Mouse (Mus musculus) G1E (cell line): ENCODE results near the gene Msx2.

Experiments used
- CTCF ChIP-seq: IDR thresholded peaks from 2 replicates; pipeline ENCODE4 v1.5.1; 2012; ENCODE audit warnings: low read depth, low read length, inconsistent platforms, mixed read lengths
- GATA1 ChIP-seq: IDR thresholded peaks from 2 replicates; pipeline ENCODE4 v1.6.1; 2012; ENCODE audit warnings: borderline replicate concordance, low read length, inconsistent platforms, mixed read lengths
- GATA2 ChIP-seq: IDR thresholded peaks from 2 replicates; pipeline ENCODE4 v1.6.1; 2012; ENCODE audit warnings: low read depth, low read length, inconsistent platforms, borderline replicate concordance
- POLR2AphosphoS5 ChIP-seq: IDR thresholded peaks from 2 replicates; pipeline ENCODE4 v1.6.1; 2012; ENCODE audit warnings: low read depth, low read length, inconsistent platforms; ENCODE audit not compliant: insufficient replicate concordance
- TAL1 ChIP-seq: conservative IDR thresholded peaks from 2 replicates; pipeline ENCODE4 v1.6.1; 2012; ENCODE audit warnings: low read depth, low read length, inconsistent platforms, mixed read lengths

DNA sequence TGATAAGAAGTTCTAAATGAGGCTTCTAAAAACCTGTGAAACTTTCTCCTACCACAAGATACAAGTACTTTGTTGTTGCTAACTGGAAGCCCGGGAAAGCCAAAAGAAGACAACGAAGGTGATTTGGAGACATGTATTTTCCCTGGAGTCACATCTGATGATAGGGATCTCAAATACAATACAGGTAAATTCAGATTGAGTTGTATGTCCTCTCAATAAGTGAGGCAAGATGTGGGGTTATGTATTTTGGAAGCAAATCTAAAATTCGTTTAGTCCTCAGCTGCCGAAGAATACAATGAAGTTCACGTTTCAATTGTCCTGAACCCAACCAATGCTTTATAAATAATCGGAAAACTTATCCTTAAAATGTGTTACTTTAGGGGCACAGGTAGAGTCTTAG, 1.6 kb upstream of the Msx2 start:
- TF ChIP-seq CTCF (no peak), TAL1 (no peak), GATA1 (no peak), GATA2 (no peak), POLR2AphosphoS5 (no peak)
